Mouse (Mus musculus): ENCODE data around the gene Krt31.

Gene Krt31

GRCm38 (mm10) chr11:100006624-100007023 is 43.7 kb downstream of the Krt31 start:
- no peak for DNase-seq (ENCODE audit: low spot score in 2 of 2)

- peak; percentile 9 to 29 for DNase-seq (ENCODE audit: low spot score in 2 of 2)
Measured at GRCm38 (mm10) chr11:100005905-100006304, 44.4 kb downstream of the Krt31 start.

- peak; percentile 57 to 59 for DNase-seq (ENCODE audit: low spot score in 2 of 2)
Measured at GRCm38 (mm10) chr11:100004846-100005245, 45.5 kb downstream of the Krt31 start.

- no peak for DNase-seq (ENCODE audit: low spot score in 2 of 2)
Measured at GRCm38 (mm10) chr11:99999091-99999490, 51.3 kb downstream of the Krt31 start.

Measured in urinary bladder, postnatal 36 days (tissue).